In genomic region chr17:56108334-56109044, GRCm38 (mm10) we compare ENCODE assay signal across 9 mouse cellular contexts. TPM values are rescaled to one million over a fixed set of nuclear protein-coding genes. Genes with fewer than 3 reads are reported as not detected.
DNase-seq lines count a peak whose midpoint lies in the region.
"Had no signal": no experiment of that assay in that cellular context is flagged by ENCODE, and none has a peak within 500 bp of the region (broad histone marks: within the 10 kb centered on the region; RNA-seq: fewer than 3 reads in every experiment).

No protein-coding gene starts in this region.

- peak; percentile 48 to 54 for DNase-seq in cerebellum, adult 18-20 months
- DNase-seq in cerebellum, adult 11 months = no peak
- DNase-seq in 3134 (ENCODE audit: extremely low read depth, insufficient read length, low spot score) = peak; percentile 87
- DNase-seq in heart, adult 18-20 months = peak; percentile 89 to 93
- DNase-seq in left cerebral cortex, adult 9 months (ENCODE audit: low spot score in 2 of 2) = peak; percentile 55 to 75
- DNase-seq in thymus, postnatal 0 days (ENCODE audit: low spot score) = no peak
- no peak for DNase-seq in spleen, postnatal 4 days (ENCODE audit: low spot score in 2 of 2)
- DNase-seq in spleen, adult 12 weeks (ENCODE audit: low spot score) = no peak

RNA-seq across cellular contexts. Expression of gene Plin4, which starts 1.1 kb away (rescaled TPM):
- 100 to 1,000 TPM; 118 to 175 TPM for total RNA-seq in heart, adult 18-20 months (2021)
- polyA plus RNA-seq in thymus, postnatal 0 days (2015; fragmentation: Nextera tagmentation; extraction: Ambion mirVana) = 0.08 and 0.09 TPM in 2 replicates

RNA-seq across cellular contexts. Expression of gene Plin5, which starts 8.9 kb away (rescaled TPM):
- 100 to 1,000 TPM; 166 TPM for total RNA-seq in heart, adult 18-20 months (2021)
- polyA plus RNA-seq in thymus, postnatal 0 days (2015; fragmentation: Nextera tagmentation; extraction: Ambion mirVana) = 0.10 and 0.44 TPM in 2 replicates

RNA-seq across cellular contexts. Expression of gene Lrg1, which starts 13.3 kb away (rescaled TPM):
- total RNA-seq in heart, adult 18-20 months (2021) = 10 to 100 TPM; 56.2 to 65.4 TPM
- 2.7 and 3.1 TPM in 2 replicates for polyA plus RNA-seq in thymus, postnatal 0 days (2015; fragmentation: Nextera tagmentation; extraction: Ambion mirVana)
- polyA plus RNA-seq: intestine, embryonic 14.5 days had no signal

RNA-seq across cellular contexts. Expression of gene Hdgfl2, which starts 29.1 kb away (rescaled TPM):
- total RNA-seq in heart, adult 18-20 months (2021) = 10 to 100 TPM; 30.6 to 37.2 TPM
- polyA plus RNA-seq in thymus, postnatal 0 days (2015; fragmentation: Nextera tagmentation; extraction: Ambion mirVana) = 80.0 and 81.8 TPM in 2 replicates

RNA-seq across cellular contexts. Expression of gene Sema6b, which starts 31.7 kb away (rescaled TPM):
- total RNA-seq in heart, adult 18-20 months (2021) = 10 to 100 TPM; 12.5 to 13.5 TPM
- 1.0 TPM in 2 replicates for polyA plus RNA-seq in thymus, postnatal 0 days (2015; fragmentation: Nextera tagmentation; extraction: Ambion mirVana)

Comparison
In these comparisons a context has a peak if more than half of its experiments do, and no peak if none do; other contexts are left out.
1. DNase-seq: peak in cerebellum, adult 18-20 months (2 of 2), 3134 (single experiment), heart, adult 18-20 months (2 of 2) and left cerebral cortex, adult 9 months (2 of 2); none in cerebellum, adult 11 months (single experiment), thymus, postnatal 0 days (single experiment), spleen, postnatal 4 days (0 of 2) and spleen, adult 12 weeks (single experiment).